Mouse (Mus musculus) granulocyte monocyte progenitor cell, adult 5-6 weeks (primary cell): ENCODE measurements at regions not wholly inside any gene's neighbourhood (a gene's known extent, or its start where the extent isn't known, plus 50 kb on each side); places are given as distances from the start of the nearest gene placed in this dataset.

ENCODE experiments used
- ATAC-seq: replicated peaks from 2 replicates; pipeline ENCODE4 v1.8.0; 2016; ENCODE audit warnings: mild to moderate bottlenecking, moderate TSS enrichment, inconsistent platforms; ENCODE audit not compliant: poor library complexity, severe bottlenecking

- ATAC-seq, result peak; percentile 46
These were observed 52.0 kb upstream of the 4930432M17Rik start for GRCm38 (mm10) chr3:121618561-121618960.

GRCm38 (mm10) chr3:121618161-121618560 lies 52.4 kb upstream of the 4930432M17Rik start:
- ATAC-seq, result no peak

GRCm38 (mm10) chr3:121617351-121617750 lies 53.2 kb upstream of the 4930432M17Rik start:
- ATAC-seq, result no peak

DNA sequence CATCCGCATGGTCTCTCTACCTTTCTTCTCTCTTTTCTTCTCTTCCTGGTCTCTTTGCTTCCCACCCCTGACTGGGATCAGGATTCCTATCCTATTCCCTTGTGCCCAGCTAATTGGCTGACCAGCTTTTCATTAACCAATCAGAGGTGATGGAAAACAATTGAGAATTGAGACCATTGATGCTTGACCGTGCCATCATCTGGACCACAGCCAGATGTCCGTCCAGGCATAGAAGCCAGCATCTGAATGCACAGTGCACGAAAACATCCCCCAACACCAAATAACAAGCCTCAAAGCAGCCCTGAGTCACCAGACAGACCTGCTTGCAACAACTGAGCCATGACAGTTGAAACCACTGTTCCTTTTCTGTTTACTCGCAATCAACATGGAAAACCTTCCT lies 54.5 kb upstream of the 4930432M17Rik start:
- no peak for ATAC-seq

DNA sequence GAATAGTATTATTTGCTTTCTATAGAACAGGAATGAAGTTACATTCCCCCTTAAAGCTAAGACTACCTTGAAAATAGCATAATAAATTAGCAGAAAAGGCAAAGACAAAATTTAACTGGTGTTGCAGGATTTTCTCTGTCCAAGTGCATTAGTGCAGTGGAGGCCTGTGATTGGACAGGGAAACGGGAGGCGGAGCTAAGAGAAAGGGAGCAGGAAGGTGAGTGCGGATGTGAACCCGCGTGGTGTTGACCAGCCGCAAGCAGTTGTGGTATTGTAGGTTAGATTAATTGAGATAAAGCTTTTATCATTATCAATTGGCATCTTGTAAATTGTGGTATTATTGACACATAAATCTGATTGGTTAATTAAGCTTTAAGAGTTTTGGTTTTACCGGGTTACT lies 55.8 kb upstream of the 4930432M17Rik start:
- ATAC-seq, result no peak

GRCm38 (mm10) chr3:121613224-121613623 lies 57.3 kb upstream of the 4930432M17Rik start:
- no peak for ATAC-seq

DNA sequence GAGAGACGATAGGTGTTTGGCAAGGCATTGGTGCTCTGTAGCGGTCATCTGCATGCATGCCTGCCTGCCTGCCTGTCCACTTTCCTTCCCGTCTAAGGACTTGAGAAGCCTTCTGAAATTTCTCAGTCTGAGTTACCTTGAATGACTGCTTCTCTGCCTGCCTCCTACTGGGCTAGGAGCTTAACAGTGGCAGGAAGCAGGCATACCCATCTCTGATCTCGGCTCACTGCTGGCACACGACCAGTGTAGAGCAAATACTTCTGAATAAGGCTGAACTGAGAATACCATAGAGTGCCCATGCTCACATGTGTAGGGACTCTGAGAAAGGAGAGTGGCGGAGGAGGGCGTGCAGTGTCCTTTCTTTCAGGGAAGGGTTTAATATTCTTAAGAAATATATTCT lies 60.7 kb upstream of the 4930432M17Rik start:
- no peak for ATAC-seq

DNA sequence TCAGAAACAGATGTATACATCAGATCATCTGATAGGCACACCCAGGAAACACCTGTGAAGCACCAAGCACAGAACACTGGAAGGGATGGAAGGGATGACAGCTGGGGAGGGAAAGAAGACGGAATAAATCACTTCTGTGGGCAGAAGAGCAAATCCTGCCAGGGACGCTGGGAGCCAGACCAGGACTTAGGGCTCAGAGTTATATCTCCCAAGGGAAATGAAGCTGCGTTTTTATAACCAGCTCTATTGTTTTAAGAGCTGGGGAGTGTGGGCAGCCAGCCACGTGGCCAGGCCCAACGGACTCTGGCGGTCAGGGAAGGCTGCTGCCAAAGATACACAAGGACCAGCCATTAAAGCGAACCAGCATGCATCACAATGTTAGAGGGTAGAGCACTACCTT lies 61.5 kb upstream of the 4930432M17Rik start:
- no peak for ATAC-seq

GRCm38 (mm10) chr3:121604737-121605136 lies 65.8 kb upstream of the 4930432M17Rik start:
- no peak for ATAC-seq

DNA sequence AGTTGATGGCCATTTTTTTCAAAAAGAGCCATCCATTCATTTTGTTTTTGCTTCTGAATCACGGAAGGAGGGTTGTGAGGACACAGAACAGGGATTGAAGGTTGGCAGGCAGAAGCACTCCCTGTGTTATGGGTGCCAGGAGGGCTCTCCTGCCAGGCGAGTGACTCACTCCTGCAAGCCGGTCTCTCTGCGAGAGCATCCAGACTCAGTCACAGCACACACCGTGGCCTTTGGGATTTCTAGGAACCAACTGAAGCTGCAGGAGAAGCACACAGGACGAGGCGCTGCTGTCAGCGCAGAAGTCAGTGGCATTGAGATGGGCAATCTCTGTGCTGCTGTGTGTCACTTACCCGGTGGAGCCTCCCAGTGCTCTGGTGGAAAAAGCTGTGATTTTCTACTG lies 66.5 kb upstream of the 4930432M17Rik start:
- no peak for ATAC-seq

- ATAC-seq, result peak; percentile 54
These were observed 67.7 kb upstream of the 4930432M17Rik start for GRCm38 (mm10) chr3:121602826-121603370.

- no peak; the same call in 1 of the 2 replicates for ATAC-seq
These were observed 68.4 kb upstream of the 4930432M17Rik start for GRCm38 (mm10) chr3:121602082-121602561.

GRCm38 (mm10) chr3:121600841-121601240 lies 68.6 kb upstream of the Slc44a3 start:
- no peak for ATAC-seq

DNA sequence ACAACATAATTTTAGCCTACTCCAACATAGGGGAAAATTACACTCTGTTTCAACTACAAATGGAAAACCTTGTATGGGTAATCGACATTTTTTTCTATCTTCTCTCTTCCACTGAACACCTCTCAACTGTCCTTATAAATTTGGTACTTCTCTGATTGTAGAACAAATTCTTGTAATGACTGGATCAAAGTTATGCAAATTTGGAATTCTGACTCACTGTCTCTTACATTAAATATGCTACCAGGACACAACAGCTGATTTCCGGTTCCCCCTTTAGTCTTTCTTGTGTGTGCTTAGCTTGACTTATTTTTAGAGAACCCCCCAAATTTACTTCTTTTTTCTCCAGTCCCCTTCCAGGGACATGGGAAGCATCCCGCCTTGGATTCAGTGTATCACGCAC lies 68.2 kb upstream of the Slc44a3 start:
- ATAC-seq, result no peak

GRCm38 (mm10) chr3:121597988-121598387 lies 65.8 kb upstream of the Slc44a3 start:
- ATAC-seq, result no peak

GRCm38 (mm10) chr3:121597203-121597602 lies 65.0 kb upstream of the Slc44a3 start:
- ATAC-seq, result peak; percentile 95

DNA sequence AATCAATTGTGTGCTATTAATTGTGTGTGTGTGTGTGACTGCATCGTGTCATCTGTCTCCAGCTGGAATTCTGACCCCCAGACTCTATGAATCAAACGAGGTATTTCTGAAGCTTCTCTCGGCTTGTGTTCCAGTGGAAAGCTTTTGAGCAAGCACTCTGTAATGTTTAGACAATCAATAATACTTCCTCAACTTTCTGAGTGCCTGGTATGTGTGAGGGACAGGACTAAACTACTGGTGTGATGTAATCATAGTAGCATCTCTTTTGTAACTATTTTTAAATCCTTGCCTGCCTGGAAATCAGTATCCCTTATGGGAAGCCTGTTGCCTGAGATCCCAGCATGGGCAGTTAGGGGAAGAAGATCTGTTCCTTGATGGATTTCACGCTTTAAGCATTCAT lies 62.4 kb upstream of the Slc44a3 start:
- ATAC-seq, result no peak

GRCm38 (mm10) chr3:121593598-121594117 lies 61.5 kb upstream of the Slc44a3 start:
- no peak for ATAC-seq

GRCm38 (mm10) chr3:121593143-121593542 lies 60.9 kb upstream of the Slc44a3 start:
- ATAC-seq, result no peak

GRCm38 (mm10) chr3:121589494-121589885 lies 57.3 kb upstream of the Slc44a3 start:
- ATAC-seq, result no peak

DNA sequence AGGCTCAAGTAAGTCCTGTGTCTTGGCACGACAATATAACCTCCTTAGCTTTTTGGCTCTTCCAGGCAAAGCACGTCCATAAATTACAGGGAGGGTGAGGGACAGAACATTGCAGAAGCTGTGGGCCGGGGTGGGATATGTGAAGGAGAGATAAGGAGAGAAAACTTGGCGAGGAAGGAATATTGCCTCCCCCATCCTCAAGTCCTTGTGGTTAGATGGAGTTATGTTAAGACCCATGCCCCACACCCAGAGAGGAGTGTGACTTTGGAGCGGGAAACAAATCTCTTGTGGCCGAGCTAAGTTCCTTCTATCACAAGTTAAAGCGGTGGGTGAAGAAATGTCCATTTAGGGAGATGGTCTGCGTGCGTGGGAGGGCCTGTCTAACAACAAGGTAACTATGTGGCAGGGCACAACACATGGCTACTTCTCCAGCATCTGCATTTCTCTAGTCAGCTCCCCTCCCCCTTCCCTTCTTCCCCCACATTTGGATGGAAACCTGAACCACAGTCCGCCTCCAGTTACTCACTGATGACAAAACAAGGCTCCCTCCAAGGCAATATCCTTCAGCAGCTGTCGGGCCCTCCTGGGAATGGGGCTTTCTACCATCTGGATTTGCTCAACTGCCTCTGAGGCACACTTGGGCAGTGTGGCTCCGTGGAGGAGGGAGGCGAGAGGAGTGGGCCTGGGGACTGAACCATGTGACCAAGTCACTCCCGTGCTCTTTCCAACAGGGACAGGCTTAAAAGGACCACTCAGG lies 56.7 kb upstream of the Slc44a3 start:
- ATAC-seq, result no peak

- ATAC-seq, result no peak
These were observed 53.1 kb upstream of the Slc44a3 start for GRCm38 (mm10) chr3:121585306-121585705.
